Mouse (Mus musculus): ENCODE data around the gene Gm29609.

The Gm29609 gene

GRCm38 (mm10) chr5:31198170-31198569 lies 18.5 kb upstream of the Gm29609 start:
- DNase-seq (ENCODE audit: low read depth, low spot score) = no peak

GRCm38 (mm10) chr5:31197072-31197471 lies 17.4 kb upstream of the Gm29609 start:
- no peak for DNase-seq (ENCODE audit: low read depth, low spot score)

- DNase-seq (ENCODE audit: low read depth, low spot score) = no peak
Measured at GRCm38 (mm10) chr5:31196207-31196606, 16.5 kb upstream of the Gm29609 start.

- DNase-seq (ENCODE audit: low read depth, low spot score) = no peak
Measured at GRCm38 (mm10) chr5:31195671-31196070, 16.0 kb upstream of the Gm29609 start.

- no peak for DNase-seq (ENCODE audit: low read depth, low spot score)
Measured at GRCm38 (mm10) chr5:31194486-31195485, 15.1 kb upstream of the Gm29609 start.

- peak; percentile 29 for DNase-seq (ENCODE audit: low read depth, low spot score)
Measured at GRCm38 (mm10) chr5:31193631-31194281, 14.0 kb upstream of the Gm29609 start.

- peak; percentile 100 for DNase-seq (ENCODE audit: low read depth, low spot score)
Measured at GRCm38 (mm10) chr5:31192939-31193630, 13.4 kb upstream of the Gm29609 start, which contains the start of the genes Snx17 and Eif2b4. TSS of gene Snx17 (plus strand) at chr5:31193227. TSS of gene Eif2b4 (minus strand) at chr5:31193430.

GRCm38 (mm10) chr5:31192045-31192938 lies 12.6 kb upstream of the Gm29609 start:
- peak; percentile 81 for DNase-seq (ENCODE audit: low read depth, low spot score)

- no peak for DNase-seq (ENCODE audit: low read depth, low spot score)
Measured at GRCm38 (mm10) chr5:31190201-31190600, 10.5 kb upstream of the Gm29609 start.

GRCm38 (mm10) chr5:31188223-31188840 lies 8.6 kb upstream of the Gm29609 start:
- no peak for DNase-seq (ENCODE audit: low read depth, low spot score)

GRCm38 (mm10) chr5:31183678-31184077 lies 4.0 kb upstream of the Gm29609 start:
- DNase-seq (ENCODE audit: low read depth, low spot score) = no peak

- no peak for DNase-seq (ENCODE audit: low read depth, low spot score)
Measured at GRCm38 (mm10) chr5:31181183-31181770, 1.6 kb upstream of the Gm29609 start.

- peak; percentile 48 for DNase-seq (ENCODE audit: low read depth, low spot score)
Measured at GRCm38 (mm10) chr5:31179301-31179765, 378 bp downstream of the Gm29609 start.

- no peak for DNase-seq (ENCODE audit: low read depth, low spot score)
Measured at GRCm38 (mm10) chr5:31168630-31169029, 11.1 kb downstream of the Gm29609 start.

- DNase-seq (ENCODE audit: low read depth, low spot score) = no peak
Measured at GRCm38 (mm10) chr5:31164878-31165277, 14.8 kb downstream of the Gm29609 start.

- DNase-seq (ENCODE audit: low read depth, low spot score) = no peak
Measured at GRCm38 (mm10) chr5:31162462-31162861, 17.2 kb downstream of the Gm29609 start.

- DNase-seq (ENCODE audit: low read depth, low spot score) = peak; percentile 96
Measured at GRCm38 (mm10) chr5:31154152-31154553, 25.6 kb downstream of the Gm29609 start, which contains the start of gene Mpv17. TSS of gene Mpv17 (minus strand) at chr5:31154251.

- peak; percentile 22 for DNase-seq (ENCODE audit: low read depth, low spot score)
Measured at GRCm38 (mm10) chr5:31153516-31154151, 26.1 kb downstream of the Gm29609 start.

GRCm38 (mm10) chr5:31151746-31152145 lies 28.0 kb downstream of the Gm29609 start:
- DNase-seq (ENCODE audit: low read depth, low spot score) = peak; percentile 87

Measured in brain, adult 2 months (tissue).